Mouse (Mus musculus): Measurements from ENCODE around the gene Ccdc153.

Gene Ccdc153

DNA sequence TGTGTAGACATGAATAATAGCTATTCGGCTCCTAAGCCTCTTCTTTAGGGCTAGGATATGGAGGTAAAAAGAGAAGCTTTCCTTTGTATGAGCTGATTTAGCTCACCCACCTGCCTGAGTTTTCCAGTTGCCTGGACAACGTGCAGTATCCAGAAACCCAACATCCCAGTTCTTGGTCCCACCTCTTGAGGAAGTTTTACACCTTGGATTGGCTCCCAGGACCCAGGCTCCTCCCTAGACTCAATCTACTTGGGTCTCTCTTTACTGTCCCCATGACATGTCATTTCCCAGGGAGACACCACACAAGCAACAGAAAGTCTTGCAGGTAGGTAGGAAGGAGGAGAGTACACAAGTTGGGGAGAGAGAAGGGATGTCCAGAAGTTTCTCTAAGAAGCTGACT is at the start of gene Ccdc153:
Ccdc153 (plus strand) TSS at position 278 of the 400 bp plus-strand sequence.
- DNase-seq (ENCODE audit: low read depth, low spot score): no peak

DNA sequence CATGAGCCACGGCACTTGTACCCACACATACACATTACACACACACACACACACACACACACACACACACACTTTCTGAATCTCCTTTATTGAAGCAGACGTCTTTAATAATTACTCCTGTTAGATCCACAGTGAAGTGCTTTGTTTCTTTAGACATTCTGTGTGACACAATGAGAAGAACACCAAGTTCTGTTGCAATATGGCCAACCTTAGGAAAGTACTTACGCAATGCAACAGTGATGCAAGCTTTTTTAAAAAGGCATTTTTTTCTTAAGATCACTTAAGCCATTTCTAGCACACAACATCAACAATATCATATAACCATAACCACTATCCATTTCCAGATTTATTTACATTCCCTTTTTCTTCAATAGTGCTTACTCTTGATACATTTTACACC is 49.3 kb upstream of the Ccdc153 start:
- no peak for DNase-seq (ENCODE audit: low read depth, low spot score)

DNA sequence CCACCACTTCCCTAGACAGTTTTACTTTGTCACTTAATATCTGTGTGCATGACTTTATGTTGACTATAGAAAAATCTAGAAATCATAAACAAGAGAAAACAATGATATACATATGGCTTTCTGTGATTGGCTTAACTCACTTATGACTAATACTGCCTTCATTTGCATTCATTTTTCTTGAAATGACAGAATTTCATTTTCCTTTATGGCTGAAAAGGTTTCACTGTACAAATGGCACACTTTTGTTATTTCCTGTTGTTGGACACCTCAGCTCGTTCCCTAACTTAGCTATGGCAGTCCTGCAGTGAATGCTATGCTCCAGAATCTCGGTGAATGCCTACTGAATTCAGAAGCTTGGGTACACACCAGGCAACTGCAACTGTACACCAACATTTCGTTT is 48.2 kb upstream of the Ccdc153 start:
- DNase-seq (ENCODE audit: low read depth, low spot score): no peak

DNA sequence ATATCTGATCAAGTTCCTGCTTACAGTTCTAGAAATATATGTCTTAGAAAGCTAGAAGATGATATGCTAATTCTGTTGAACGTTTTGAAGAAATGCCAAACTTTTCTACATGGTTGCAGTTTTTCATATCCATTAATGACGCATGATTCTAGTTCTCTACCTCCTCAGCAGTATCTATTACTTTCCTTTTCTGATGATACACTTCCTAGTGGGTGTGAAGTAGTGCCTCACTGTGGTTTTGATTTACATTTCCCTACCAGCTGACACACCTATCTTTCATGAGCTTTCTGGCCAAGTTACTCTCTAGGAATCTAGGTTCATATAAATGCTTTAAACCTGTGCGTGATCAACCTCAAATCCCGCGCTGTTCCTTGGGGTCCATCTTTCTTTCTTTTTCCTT is 47.7 kb upstream of the Ccdc153 start:
- DNase-seq (ENCODE audit: low read depth, low spot score): no peak

DNA sequence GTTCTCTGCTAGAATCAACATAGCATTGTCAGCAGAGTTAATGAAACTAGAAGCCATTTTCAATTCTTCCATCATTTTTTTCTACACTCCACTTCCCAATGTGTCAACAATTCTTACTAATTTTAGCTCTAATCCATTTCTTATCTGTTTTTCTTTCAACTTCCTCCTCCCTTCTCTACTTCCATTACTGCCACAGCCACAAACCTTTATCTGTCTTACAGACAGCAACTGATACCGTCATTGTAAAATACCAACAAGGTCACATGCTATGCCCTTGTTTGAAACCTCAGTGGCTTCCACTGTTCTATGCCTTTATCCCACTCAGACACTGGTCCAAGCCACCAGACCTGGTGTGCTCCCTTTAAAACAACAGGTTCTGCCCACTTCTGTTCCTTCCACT is 46.5 kb upstream of the Ccdc153 start:
- no peak for DNase-seq (ENCODE audit: low read depth, low spot score)

DNA sequence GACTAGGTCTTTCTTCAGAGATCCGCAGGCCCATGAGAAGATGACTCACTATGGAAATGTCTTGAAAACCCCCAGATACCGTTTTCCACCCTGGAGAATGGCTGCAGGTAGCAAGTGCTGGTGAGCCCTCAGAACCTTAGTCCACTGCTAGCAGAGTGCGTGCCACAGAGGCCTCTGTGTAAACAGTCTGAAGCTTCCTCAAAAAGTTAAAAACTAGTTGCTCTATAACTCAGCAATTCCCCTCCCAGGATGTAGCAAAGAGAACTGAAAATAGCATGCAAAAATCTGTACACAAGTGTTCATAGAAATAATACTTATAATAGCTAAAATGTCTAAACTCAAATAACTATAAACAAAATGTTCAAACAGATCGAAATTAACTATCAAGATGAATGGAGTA is 44.1 kb upstream of the Ccdc153 start:
- no peak for DNase-seq (ENCODE audit: low read depth, low spot score)

DNA sequence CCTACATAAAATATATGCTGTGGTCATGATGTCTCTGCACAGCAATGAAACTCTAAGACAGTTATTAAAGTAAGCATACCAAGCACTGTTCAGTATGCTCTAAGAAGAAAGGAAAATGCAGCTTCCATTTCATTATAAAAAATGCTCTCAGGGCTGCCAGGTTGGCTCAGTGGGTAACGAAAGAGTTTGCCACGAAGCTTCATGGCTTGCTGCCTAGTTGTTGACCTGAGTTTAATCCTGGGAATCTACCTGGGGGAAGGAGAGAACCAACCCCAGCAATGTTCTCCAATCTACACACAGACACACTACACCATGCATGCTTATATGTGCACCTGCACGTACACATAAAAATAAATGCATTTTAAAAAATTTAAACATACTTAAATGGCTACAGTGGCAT is 41.3 kb upstream of the Ccdc153 start:
- DNase-seq (ENCODE audit: low read depth, low spot score): no peak

DNA sequence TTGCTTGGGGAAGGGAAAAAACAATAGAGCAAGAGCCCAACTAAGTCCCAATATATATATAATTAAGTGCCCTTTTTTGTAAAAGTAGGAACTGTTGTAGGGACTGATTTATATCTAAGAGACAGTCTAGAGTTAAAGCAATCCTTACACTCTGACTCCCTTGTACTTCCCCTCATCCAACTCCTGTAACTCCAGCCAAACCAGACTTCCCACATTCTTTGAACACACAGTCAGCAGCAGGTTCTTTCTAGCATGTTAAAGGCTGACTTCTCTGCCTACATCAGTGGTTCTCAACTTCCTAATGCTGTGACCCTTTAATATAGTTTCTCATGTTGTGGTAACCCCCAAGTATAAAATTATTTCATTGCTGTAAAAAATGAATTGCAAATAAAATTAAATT is 40.9 kb upstream of the Ccdc153 start:
- DNase-seq (ENCODE audit: low read depth, low spot score): no peak

DNA sequence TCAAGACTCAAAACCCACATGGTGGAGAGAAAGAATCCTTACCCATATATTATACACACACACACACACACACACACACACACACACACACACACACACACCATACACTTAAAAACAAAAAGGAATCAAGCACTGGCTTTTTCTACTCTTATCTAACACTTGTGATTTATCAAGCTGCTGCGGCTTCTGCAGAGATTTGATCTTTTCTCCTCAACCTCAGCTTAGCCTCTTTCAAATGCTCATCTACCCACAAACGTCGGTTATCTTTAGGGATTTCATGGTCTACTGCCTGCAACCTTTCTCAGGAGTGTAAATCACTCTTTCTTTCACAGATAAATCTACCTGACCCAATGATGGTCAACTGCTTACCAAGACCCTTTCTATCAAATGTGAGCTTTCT is 40.0 kb upstream of the Ccdc153 start:
- no peak for DNase-seq (ENCODE audit: low read depth, low spot score)

DNA sequence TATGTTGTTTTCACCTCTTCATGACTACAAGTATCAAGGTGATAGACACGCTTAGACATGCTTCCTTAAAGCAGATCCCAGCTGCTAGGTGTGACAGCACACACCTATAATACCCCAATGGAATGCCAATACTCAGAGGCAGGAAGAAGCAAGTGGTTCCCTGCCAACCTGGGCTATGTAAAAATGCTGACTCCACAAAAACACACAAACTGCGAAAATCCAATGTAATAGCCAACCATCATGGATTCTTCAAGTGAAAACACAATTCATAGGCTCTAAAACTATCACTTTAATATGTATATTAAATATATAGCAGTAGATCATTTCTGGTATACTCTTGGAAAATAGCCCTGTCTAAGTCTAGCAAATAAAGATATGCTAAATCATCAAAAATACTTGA is 32.6 kb upstream of the Ccdc153 start:
- DNase-seq (ENCODE audit: low read depth, low spot score): no peak

DNA sequence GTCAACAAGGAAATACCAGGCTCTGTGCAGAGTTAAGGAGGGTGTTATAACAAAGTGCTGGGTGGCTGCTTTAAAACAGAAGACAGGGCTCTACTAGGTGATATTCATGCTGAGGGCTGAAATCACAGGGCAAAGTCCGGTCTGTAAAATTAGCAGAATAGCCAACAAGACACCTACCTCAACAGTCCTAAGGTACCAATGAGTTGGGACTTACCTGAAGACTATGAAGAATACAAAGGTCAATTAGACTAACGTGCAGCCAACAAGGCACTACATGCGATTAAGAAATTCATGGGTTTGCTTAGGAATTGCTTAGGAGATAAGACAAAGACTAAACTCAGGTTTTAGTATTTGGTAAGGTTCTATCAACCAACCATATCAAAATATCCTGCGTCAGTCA is 31.1 kb upstream of the Ccdc153 start:
- no peak for DNase-seq (ENCODE audit: low read depth, low spot score)

DNA sequence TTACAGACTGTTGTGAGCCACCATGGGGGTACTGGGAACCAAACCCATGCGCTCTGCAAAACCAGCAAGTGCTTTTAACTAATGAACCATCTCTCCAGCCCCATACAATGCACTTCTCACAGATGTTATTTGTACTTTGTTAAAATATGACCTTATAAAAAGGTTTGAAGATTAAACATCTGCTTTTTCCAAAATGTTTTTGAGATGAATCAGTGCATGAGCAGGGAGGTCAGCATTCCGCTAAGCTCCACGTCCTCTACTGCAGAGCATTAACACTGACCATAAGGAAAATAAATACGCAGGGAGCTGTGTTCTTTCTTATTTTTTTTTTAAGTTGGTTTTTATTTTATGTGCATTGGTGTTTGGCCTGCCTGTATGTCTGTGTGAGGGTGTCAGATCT is 28.1 kb upstream of the Ccdc153 start:
- no peak for DNase-seq (ENCODE audit: low read depth, low spot score)

DNA sequence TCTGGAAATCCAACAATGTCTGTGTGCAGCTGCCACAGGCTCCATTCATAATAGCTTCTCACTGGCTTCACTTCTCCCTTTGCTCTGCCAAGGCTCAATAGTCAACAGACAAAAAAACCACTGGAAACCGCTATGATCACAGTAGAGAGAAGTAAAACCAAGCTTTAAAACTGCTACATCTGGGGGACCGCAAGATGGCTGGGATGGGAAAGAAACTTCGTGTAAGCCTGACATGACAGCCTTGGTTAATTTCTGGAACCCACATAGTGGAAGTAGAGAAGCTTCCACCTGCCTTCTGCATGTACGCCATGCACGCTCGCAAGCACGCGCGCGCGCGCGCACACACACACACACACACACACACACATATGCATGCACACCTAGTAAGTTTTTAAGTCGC is 26.9 kb upstream of the Ccdc153 start:
- DNase-seq (ENCODE audit: low read depth, low spot score): no peak

DNA sequence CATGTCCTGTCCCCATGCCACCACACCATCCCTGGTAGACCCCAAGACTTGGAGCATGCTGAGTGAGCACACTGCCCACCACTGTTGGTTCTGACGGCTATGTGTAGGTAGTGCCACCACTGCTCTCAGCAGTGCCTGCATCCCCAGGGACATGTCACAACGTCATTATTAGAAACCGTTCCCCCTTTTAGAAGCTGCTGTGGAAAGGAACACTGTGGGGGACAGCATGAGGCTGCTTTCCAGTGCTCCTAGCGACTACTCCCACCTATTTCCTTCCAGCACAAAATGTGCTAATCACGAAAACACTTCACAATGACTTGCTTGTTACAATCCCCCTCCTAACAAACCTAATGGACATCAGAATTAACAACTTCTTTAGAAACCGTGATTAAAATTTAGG is 14.5 kb upstream of the Ccdc153 start:
- DNase-seq (ENCODE audit: low read depth, low spot score): no peak

DNA sequence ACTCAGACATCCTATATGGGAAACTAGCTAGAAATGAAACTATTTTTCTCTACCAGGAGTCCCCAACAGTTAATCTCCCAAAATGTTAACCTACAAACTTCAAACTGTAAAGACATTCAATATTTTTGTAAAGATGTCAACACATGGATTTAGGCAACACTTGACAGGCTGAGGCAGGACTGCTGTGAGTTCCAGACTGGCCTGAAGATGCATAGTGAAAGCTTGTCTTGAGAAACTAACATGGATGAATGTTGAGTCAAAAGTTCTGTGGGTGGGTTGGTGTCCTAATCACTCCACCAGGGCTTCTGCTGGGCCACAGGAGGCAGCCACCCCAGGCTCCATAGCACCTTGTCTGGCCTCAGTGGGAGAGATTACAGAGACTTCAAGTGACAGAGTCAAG is 8.9 kb upstream of the Ccdc153 start:
- DNase-seq (ENCODE audit: low read depth, low spot score): no peak

DNA sequence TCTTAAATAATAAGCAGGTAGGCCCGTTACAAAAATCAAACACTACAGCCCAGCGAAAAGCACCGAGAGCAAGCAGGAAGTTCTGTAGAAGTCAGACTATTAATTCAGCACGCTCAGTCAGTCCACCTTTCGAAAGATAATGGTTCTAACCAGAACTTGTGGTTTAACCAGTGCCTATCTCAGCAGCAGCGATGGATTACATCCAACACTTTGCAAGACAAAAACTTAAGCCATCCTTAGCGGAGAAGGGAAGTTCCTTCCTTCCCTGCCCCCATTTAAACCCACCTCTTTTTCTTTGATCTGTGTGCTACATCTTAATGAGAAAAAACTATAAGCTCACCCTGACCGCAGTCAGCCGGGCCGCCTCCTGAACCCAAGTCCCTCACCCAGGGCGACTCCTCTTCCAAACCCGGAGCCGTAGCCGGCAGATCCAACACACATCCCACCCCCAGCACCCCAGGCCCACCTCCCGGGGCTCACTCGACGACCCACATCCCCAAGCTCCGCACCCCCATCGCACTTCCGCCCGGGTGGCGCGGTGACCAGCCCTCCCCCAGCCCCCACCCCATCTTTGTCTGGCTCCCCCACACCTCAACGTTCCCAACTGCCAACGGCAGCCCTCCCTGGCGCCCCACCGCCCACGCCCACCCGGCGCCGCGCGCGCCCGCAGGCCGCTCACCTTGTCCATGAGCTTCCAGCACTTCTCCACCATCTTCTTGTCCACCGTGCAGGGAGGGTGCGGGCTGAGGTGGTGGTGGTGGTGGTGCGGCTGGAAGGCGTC is 7.3 kb upstream of the Ccdc153 start:
- peak; percentile 46 for DNase-seq (ENCODE audit: low read depth, low spot score)

DNA sequence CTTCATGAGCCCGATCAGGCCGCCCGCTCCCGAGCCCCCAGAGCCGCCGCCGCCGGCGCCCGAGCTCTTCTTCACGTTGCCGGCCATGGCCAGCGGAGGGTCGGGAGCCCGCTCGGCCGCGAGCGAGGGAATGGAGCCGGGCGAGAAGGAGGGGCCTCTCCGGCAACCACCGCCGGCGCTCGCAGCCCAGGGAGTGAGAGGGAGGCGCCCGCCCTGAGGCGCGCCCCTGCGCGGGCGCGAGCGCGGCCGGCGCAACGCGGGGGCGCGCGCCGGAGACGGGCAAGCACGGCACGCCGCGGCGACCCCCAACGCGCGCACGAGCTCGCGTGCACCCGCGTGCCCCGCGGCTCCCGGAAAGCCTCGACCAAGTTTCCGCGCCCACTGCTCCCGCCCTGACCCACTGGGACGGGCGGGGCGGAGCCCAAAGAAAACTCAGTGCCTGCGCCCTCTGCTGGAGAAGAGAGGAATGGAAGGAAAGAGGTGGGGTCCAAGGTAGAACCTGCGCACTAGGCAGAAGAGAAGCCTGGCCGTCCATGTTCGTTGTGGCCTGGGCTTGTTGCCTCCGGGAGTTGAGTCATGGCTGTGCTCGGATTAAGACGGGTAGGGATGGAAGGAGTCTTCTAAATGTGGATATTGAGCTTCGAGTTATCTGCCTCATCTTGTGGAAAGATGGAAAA is 6.5 kb upstream of the Ccdc153 start, which contains the start of gene Cbl:
Cbl (minus strand) TSS at position 248 of the 677 bp plus-strand sequence.
- peak; percentile 94 for DNase-seq (ENCODE audit: low read depth, low spot score)

DNA sequence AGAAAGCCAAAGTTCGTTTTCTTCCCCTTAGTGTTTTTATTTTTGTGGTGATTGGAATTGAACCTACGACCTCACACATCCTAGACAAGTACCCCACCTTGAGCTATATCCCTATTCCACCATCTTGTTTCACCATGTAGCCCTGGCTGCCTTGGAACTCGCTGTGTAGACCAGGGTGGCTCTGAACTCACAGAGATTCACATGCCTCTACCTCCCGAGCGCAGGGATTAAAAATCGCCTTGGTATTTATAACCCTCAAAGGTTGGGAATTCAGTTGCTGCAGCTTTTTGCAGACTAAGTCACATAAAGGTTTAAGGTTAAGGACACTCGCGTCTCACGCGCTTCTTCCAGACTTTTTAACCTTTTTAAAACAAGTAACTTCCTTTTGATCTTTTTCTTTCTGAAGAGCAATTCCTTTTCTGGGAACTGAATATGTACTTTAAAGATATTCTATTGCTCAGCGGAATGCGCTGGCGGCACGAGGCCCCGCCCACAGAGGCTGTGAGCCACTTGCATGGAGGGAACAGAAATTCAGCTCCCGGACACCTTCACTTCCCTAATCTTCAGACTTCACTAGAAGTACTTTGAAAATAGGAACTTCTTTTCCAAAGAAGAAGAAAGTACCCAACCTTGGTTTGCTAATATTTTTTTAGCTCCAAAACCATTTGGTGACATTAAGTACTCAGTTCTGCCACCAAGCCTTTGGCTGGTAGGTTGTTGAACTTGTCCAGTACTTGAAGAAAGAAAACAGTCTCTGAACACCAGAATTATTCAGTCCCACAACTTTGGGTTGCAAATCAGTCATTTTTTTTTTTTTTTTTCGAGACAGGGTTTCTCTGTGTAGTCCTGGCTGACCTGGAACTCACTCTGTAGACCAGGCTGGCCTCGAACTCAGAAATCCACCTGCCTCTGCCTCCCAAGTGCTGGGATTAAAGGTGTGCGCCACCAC is 5.7 kb upstream of the Ccdc153 start:
- DNase-seq (ENCODE audit: low read depth, low spot score): no peak

DNA sequence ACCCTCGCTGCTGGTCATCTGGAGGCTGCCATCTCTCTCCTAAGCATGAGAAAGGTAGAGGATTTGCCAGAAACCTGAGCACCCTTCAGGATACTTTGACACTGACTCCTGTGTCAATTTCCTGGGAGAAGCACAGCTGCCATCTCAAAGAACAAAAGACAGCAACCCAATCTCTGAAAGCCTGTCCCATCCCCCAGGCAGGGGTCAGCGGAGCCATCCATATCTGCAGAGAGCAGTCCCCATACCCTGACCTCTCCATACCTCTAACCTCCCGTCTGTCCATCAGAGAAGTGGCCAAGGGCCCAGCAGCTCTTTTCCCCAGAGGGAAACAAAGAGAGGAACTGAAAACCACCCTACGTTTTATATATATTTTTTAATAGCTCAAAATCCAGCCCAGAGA is 3.9 kb upstream of the Ccdc153 start:
- DNase-seq (ENCODE audit: low read depth, low spot score): no peak

DNA sequence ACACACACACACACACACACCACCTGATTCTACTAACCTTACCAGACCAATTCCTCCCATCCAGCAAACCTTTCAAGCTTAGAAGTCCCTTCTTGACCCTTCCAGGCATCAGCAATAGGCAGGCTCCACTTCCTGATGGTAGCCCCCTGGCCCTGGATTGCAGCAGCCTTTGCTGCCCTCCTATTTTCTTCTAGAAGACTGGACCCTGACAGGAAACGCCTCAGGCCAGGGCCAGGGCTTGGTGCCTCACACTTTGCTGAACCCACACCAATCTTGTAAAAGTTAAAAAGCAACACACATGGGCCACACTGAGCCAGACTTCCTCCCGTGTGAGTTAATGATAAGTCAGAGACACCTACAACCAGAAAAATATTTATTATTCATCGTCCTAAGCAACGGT is 3.3 kb upstream of the Ccdc153 start:
- no peak for DNase-seq (ENCODE audit: low read depth, low spot score)

DNA sequence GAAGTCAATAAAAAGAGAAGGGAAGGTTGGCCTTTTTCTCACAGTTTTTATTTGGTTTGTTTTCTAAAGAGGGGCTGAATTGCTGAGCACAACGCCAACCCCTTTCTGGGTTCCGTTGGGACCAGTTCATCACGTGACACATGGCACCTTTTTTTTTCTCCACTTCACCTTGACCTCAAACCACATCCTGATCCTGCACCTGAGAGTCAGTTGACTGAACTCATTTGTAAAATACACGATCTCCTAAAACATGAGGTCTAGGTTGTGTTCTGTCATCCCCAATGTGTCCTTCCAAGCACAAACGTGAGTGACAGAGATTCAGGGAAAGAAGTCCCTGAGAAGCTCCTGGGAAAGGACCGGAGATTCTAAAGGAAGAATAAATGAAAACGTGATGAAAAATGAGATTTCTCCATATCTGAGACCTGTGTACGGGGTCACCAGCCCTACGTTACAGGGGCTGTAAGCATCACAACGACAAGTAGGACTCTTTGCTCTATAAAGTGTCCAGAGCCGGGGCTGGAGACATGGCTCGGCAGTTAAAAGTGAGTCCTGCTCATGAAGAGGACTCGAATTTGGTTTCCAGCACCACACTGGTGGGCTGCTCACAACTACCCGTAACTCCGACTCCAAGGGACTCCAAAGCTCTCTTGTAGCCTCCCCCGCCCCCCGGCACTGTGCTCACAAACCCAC is 1.8 kb upstream of the Ccdc153 start:
- no peak for DNase-seq (ENCODE audit: low read depth, low spot score)

DNA sequence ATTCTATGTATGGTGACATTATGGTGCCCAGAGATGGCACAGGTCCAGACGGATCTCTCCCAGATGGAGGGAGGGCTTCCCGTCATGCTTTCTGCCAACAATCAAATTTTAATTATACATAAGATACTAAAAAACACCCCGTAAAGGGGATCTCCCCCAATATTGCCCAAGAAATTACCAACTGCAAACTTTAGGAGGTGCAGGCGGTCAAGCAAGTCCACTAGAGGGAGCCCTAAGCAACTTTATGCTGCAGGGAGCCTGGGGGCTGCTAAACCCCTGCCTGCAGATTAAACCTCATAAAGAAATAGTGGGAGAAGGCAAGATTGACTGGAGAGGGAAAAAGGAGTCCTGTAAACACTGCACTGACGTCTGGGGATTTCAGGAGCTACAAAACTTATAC is 1.0 kb upstream of the Ccdc153 start:
- no peak for DNase-seq (ENCODE audit: low read depth, low spot score)
